Mouse (Mus musculus): ENCODE results near the gene Slc48a1. TPM values are rescaled to one million over a fixed set of nuclear protein-coding genes. Genes with fewer than 3 reads are reported as not detected.

Slc48a1 gene
- total and polyA plus RNA-seq, 3 experiments: 116 to 204 (median 158) TPM

Other genes with a start within 250 kb of the Slc48a1 start
- gene Rpap3, start 72.7 kb upstream of the Slc48a1 start, total RNA-seq (2021): 10 to 100 TPM; 14.6 to 22.9 TPM
- gene Rpap3, start 72.7 kb upstream of the Slc48a1 start, polyA plus RNA-seq (2012; rRNA removed): 1.1 and 1.2 TPM in 2 replicates
- under 1 TPM; 0.35 to 0.66 TPM for gene Endou, start 47.2 kb upstream of the Slc48a1 start, total RNA-seq (2021)
- 0.38 and 0.66 TPM in 2 replicates for gene Endou, start 47.2 kb upstream of the Slc48a1 start, polyA plus RNA-seq (2012; rRNA removed)
- gene Rapgef3, start 10.5 kb upstream of the Slc48a1 start, total RNA-seq (2021): 10 to 100 TPM; 13.4 to 18.6 TPM
- gene Rapgef3, start 10.5 kb upstream of the Slc48a1 start, polyA plus RNA-seq (2012; rRNA removed): 44.5 and 52.6 TPM in 2 replicates
- gene Hdac7, start 66.0 kb downstream of the Slc48a1 start, total RNA-seq (2021): 10 to 100 TPM; 52.5 to 65.1 TPM
- 256 and 263 TPM in 2 replicates for gene Hdac7, start 66.0 kb downstream of the Slc48a1 start, polyA plus RNA-seq (2012; rRNA removed)
- gene Vdr, start 132.1 kb downstream of the Slc48a1 start, total RNA-seq (2021): 10 to 100 TPM in 1 of 2 experiments, 1 to 10 TPM in 1; 6.6 to 17.1 TPM
- gene Vdr, start 132.1 kb downstream of the Slc48a1 start, polyA plus RNA-seq (2012; rRNA removed): 2.7 and 5.8 TPM in 2 replicates
- 10 to 100 TPM; 51.5 to 54.2 TPM for gene Tmem106c, start 185.7 kb downstream of the Slc48a1 start, total RNA-seq (2021)
- 44.4 and 45.4 TPM in 2 replicates for gene Tmem106c, start 185.7 kb downstream of the Slc48a1 start, polyA plus RNA-seq (2012; rRNA removed)
- not detected for gene Col2a1, start 226.2 kb downstream of the Slc48a1 start, total RNA-seq (2021)
- gene Col2a1, start 226.2 kb downstream of the Slc48a1 start, polyA plus RNA-seq (2012; rRNA removed): 0.03 TPM in 2 replicates